Mouse (Mus musculus): Measurements from ENCODE around the gene Psmb5.

DNA sequence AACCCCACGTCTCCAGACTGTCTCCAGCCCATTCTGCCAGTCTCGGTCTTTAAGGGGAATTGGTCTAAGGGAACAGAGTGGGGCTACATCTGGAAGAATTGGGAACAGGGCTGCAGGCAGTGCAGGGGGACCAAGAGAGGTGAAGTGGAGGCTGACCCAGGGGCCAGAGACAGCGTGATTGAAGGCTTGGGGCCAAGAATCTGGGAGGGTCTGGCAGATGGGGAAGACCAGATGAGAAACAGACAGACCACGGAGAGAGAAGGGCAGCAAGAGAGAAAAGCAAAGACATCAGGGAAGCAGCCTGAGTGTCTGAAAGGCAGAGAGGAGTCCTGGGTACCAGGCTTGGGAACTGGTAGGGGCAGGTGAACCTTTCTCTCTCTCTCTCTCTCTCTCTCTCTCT lies 22.3 kb upstream of the Psmb5 start:
- TF ChIP-seq EP300 (IDR thresholded peaks at IDR 0.05) (no peak), CTCF (IDR thresholded peaks at IDR 0.05) (no peak)

Measured in lung, postnatal 0 days (tissue).